Mouse (Mus musculus): ENCODE results near the gene Lpp. TPM values are rescaled to one million over a fixed set of nuclear protein-coding genes. Genes with fewer than 3 reads are reported as not detected.
"Not testable (repeated sequence)": the region's sequence is repeated elsewhere in the genome, so short reads cannot be mapped to it uniquely, and the experiment has no call there.

Lpp gene
- polyA plus RNA-seq, 1 experiment from 2014 or later: 46.6 TPM

- 64% methylated on average over 2 of the region's 2 CpGs for WGBS
Measured at GRCm38 (mm10) chr16:25021743-25022359, 628.5 kb downstream of the Lpp start.

DNA sequence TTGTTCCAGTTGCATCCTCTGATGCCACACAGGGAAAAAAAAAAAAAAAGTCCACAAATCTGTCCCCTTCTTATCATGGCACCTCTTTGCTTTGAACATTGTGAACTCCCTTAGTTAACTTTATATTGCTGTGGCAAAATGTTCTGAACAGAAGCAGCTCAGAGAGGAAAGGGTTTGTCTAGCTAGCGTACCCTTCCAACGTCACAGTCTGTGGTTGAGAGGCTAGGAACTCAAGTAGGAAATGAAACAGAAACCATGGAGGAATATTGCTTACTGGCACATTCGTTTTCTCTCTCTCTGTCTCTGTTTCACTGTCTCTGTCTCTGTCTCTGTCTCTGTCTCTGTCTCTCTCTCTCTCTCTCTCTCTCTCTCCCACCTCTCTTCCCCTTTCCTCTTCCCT lies 631.3 kb downstream of the Lpp start:
- Histone ChIP-seq H3K4me2 (ENCODE audit: low read length) (no peak overlapping the region), H3K4me3 (ENCODE audit: control insufficient read depth in 1 of 2, insufficient read depth in 1 of 2, low read depth in 1 of 2, low read length in 2 of 2) (no peak overlapping the region), H3K27ac (replicated peaks in 1 of 2; ENCODE audit: control insufficient read depth in 1 of 2, insufficient read depth in 1 of 2, low read depth in 2 of 2, low read length in 2 of 2) (no peak overlapping the region), H3K9me3 (ENCODE audit: control insufficient read depth, low read length) (no peaks in the 10 kb centered on the region), H3K36me3 (ENCODE audit: control insufficient read depth, insufficient read depth, low read length) (no peaks in the 10 kb centered on the region), H3K27me3 (ENCODE audit: control insufficient read depth, insufficient read depth, low read length) (peaks cover 6% of the 10 kb centered on the region; the same call in 1 of the 2 replicates), H3K4me1 (ENCODE audit: control insufficient read depth in 2 of 2, insufficient read depth in 2 of 2, low read length in 2 of 2) (peaks cover 6 to 11% of the 10 kb centered on the region in 2 experiments), H3K9ac (ENCODE audit: low read length) (no peak overlapping the region)
- WGBS: 87% methylated on average over 3 of the region's 3 CpGs
- ATAC-seq (ENCODE audit: insufficient number of reproducible peaks, insufficient read depth, low FRiP score, low read depth): no peak

More at GRCm38 (mm10) chr16:25021743-25022359, 628.5 kb downstream of the Lpp start:
- not testable (repeated sequence) for H3K27ac ChIP-seq (replicated peaks in 1 of 2; ENCODE audit: control insufficient read depth in 1 of 2, insufficient read depth in 1 of 2, low read depth in 2 of 2, low read length in 2 of 2); H3K9me3 ChIP-seq (ENCODE audit: control insufficient read depth, low read length); H3K4me2 ChIP-seq (ENCODE audit: low read length); H3K9ac ChIP-seq (ENCODE audit: low read length); H3K4me1 ChIP-seq (ENCODE audit: control insufficient read depth in 2 of 2, insufficient read depth in 2 of 2, low read length in 2 of 2); H3K27me3 ChIP-seq (ENCODE audit: control insufficient read depth, insufficient read depth, low read length); H3K4me3 ChIP-seq (ENCODE audit: control insufficient read depth in 1 of 2, insufficient read depth in 1 of 2, low read depth in 1 of 2, low read length in 2 of 2); ATAC-seq (ENCODE audit: insufficient number of reproducible peaks, insufficient read depth, low FRiP score, low read depth); H3K36me3 ChIP-seq (ENCODE audit: control insufficient read depth, insufficient read depth, low read length)

DNA sequence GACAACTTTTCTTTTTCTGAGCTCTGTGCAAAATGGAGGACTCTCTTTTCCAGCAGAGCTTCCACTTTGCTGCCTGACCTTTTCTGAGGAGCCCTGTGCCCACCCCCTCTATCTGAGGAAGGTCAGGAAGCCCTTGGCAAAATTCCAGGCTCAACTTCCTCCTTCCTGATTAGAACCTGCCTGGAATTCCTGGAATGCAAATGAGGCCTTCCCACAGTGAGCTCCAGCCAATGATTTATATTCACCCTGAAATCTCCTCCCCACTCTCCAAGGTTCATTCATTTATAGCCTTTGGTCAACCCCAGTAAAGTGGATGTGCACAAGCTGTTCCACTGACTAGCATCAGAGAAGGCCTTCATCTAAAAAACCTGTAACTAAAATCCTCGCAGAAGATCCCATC lies 632.9 kb downstream of the Lpp start:
- Histone ChIP-seq H3K9me3 (ENCODE audit: control insufficient read depth, low read length) (no peaks in the 10 kb centered on the region), H3K36me3 (ENCODE audit: control insufficient read depth, insufficient read depth, low read length) (no peaks in the 10 kb centered on the region), H3K4me1 (ENCODE audit: control insufficient read depth in 2 of 2, insufficient read depth in 2 of 2, low read length in 2 of 2) (peaks cover 6 to 11% of the 10 kb centered on the region in 2 experiments), H3K4me3 (ENCODE audit: control insufficient read depth in 1 of 2, insufficient read depth in 1 of 2, low read depth in 1 of 2, low read length in 2 of 2) (no peak overlapping the region), H3K4me2 (ENCODE audit: low read length) (no peak overlapping the region), H3K27ac (replicated peaks in 1 of 2; ENCODE audit: control insufficient read depth in 1 of 2, insufficient read depth in 1 of 2, low read depth in 2 of 2, low read length in 2 of 2) (no peak overlapping the region), H3K27me3 (ENCODE audit: control insufficient read depth, insufficient read depth, low read length) (peaks cover 5% of the 10 kb centered on the region; the same call in 1 of the 2 replicates), H3K9ac (ENCODE audit: low read length) (no peak overlapping the region)
- ATAC-seq (ENCODE audit: insufficient number of reproducible peaks, insufficient read depth, low FRiP score, low read depth): peak; percentile 56; the same call in 1 of the 2 replicates
- 77% methylated on average over 1 of the region's 1 CpGs for WGBS

DNA sequence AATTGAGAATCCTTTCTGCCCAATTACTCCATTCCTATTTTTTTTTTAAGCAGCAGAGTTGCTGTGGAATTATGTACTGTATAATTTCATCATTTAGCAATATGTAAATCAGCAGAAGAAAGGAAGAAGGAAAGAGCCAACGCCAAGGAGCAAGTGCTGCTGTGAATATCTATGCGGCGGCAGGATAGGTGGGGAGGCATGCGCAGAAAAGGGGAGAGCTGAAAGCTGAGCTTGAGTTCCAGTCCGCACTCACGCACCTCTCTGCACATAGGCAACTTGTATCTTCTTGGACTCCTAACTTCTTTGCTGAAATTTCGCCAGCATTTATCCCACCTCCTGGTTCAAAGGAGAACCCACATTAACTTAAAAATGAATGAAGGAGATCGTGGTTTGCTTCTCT lies 636.2 kb downstream of the Lpp start:
- H3K36me3 ChIP-seq (ENCODE audit: control insufficient read depth, insufficient read depth, low read length): no peaks in the 10 kb centered on the region
- H3K27me3 ChIP-seq (ENCODE audit: control insufficient read depth, insufficient read depth, low read length): peaks cover 7% of the 10 kb centered on the region; the same call in 1 of the 2 replicates
- H3K4me2 ChIP-seq (ENCODE audit: low read length): no peak overlapping the region
- no peak for ATAC-seq (ENCODE audit: insufficient number of reproducible peaks, insufficient read depth, low FRiP score, low read depth)
- H3K4me1 ChIP-seq (ENCODE audit: control insufficient read depth in 2 of 2, insufficient read depth in 2 of 2, low read length in 2 of 2): peaks cover 6 to 11% of the 10 kb centered on the region in 2 experiments
- H3K27ac ChIP-seq (replicated peaks in 1 of 2; ENCODE audit: control insufficient read depth in 1 of 2, insufficient read depth in 1 of 2, low read depth in 2 of 2, low read length in 2 of 2): no peak overlapping the region
- WGBS: 80% methylated on average over 8 of the region's 8 CpGs
- no peak overlapping the region for H3K4me3 ChIP-seq (ENCODE audit: control insufficient read depth in 1 of 2, insufficient read depth in 1 of 2, low read depth in 1 of 2, low read length in 2 of 2)
- H3K9ac ChIP-seq (ENCODE audit: low read length): no peak overlapping the region
- 0 out of 2 replicates have a peak, but pooled peaks cover 4% of the 10 kb centered on the region for H3K9me3 ChIP-seq (ENCODE audit: control insufficient read depth, low read length)

DNA sequence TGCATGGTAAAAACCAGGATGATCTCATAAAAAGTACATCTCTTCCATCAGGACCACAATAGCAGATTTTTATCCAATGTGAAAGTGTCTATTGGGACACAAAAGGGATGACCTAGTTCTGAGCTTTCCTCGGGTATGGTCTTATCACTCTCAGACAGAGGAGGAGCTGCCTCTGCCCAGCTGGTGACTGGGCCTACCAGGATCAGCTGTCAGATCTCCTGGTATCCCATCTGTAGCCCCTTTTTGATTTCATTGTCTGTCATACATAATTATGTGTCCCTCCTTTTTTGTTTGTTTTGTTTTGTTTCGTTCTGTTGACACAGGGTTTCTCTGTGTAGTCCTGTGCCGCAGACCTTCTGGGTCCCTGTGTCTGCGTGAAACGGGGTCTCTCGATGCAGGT lies 644.1 kb downstream of the Lpp start:
- ATAC-seq (ENCODE audit: insufficient number of reproducible peaks, insufficient read depth, low FRiP score, low read depth): no peak
- H3K4me1 ChIP-seq (ENCODE audit: control insufficient read depth in 2 of 2, insufficient read depth in 2 of 2, low read length in 2 of 2): peaks cover 12 to 15% of the 10 kb centered on the region in 2 experiments
- WGBS: 76% methylated on average over 6 of the region's 6 CpGs

DNA sequence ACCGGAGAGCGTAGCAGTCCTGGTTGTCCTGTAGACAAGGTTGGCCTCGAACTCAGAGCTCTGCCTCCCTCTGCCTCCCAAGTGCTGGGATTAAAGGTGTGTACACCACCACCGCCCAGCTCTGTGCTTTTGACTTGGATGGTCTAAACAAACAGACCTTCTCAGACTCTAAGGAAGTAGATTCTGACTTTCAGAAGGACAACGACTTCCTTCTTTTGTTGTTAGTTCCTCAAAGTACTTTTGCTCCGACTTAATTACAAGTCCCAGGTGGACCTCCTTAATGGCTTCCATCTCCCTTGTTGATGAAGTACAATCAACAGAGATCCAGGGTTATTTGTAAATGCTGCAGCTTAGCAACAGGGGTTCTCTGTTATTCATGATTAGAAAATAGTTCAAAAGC lies 645.2 kb downstream of the Lpp start:
- WGBS: 85% methylated on average over 6 of the region's 6 CpGs
- Histone ChIP-seq H3K9me3 (ENCODE audit: control insufficient read depth, low read length) (0 out of 2 replicates have a peak, but pooled peaks cover 2% of the 10 kb centered on the region), H3K4me2 (ENCODE audit: low read length) (no peak overlapping the region)

More for the DNA sequence above, 644.1 kb downstream of the Lpp start:
- Histone ChIP-seq H3K4me3 (ENCODE audit: control insufficient read depth in 1 of 2, insufficient read depth in 1 of 2, low read depth in 1 of 2, low read length in 2 of 2) (no peak overlapping the region), H3K9ac (ENCODE audit: low read length) (no peak overlapping the region), H3K27ac (replicated peaks in 1 of 2; ENCODE audit: control insufficient read depth in 1 of 2, insufficient read depth in 1 of 2, low read depth in 2 of 2, low read length in 2 of 2) (no peak overlapping the region), H3K27me3 (ENCODE audit: control insufficient read depth, insufficient read depth, low read length) (no peaks in the 10 kb centered on the region), H3K36me3 (ENCODE audit: control insufficient read depth, insufficient read depth, low read length) (no peaks in the 10 kb centered on the region), H3K9me3 (ENCODE audit: control insufficient read depth, low read length) (0 out of 2 replicates have a peak, but pooled peaks cover 4% of the 10 kb centered on the region), H3K4me2 (ENCODE audit: low read length) (no peak overlapping the region)

DNA sequence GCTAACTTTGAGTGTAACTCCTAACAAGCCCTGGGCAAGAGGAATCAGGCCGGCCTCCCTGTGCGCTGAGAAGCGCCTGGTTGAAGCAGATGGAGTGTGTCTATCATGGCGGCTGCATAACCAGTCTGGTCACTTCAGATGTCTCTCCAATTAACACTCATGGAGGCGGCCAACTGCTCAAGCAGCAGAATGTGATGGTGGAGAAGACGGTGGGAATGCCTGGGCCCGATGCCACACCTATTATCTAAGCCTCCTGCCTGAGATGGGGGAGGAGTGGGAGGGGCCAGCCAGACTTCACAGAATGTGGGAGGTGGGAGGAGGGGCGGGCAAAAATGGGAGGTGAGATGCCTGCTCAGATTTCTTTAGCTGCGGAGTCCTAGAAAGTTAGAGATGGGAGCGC lies 646.6 kb downstream of the Lpp start:
- WGBS: 47% methylated on average over 10 of the region's 10 CpGs
- ATAC-seq (ENCODE audit: insufficient number of reproducible peaks, insufficient read depth, low FRiP score, low read depth): no peak
- Histone ChIP-seq H3K4me3 (ENCODE audit: control insufficient read depth in 1 of 2, insufficient read depth in 1 of 2, low read depth in 1 of 2, low read length in 2 of 2) (no peak overlapping the region), H3K27ac (replicated peaks in 1 of 2; ENCODE audit: control insufficient read depth in 1 of 2, insufficient read depth in 1 of 2, low read depth in 2 of 2, low read length in 2 of 2) (no peak overlapping the region), H3K9me3 (ENCODE audit: control insufficient read depth, low read length) (no peaks in the 10 kb centered on the region), H3K4me1 (ENCODE audit: control insufficient read depth in 2 of 2, insufficient read depth in 2 of 2, low read length in 2 of 2) (peaks cover 20 to 23% of the 10 kb centered on the region in 2 experiments), H3K9ac (ENCODE audit: low read length) (no peak overlapping the region), H3K4me2 (ENCODE audit: low read length) (no peak overlapping the region), H3K36me3 (ENCODE audit: control insufficient read depth, insufficient read depth, low read length) (no peaks in the 10 kb centered on the region), H3K27me3 (ENCODE audit: control insufficient read depth, insufficient read depth, low read length) (no peaks in the 10 kb centered on the region)

More for the DNA sequence above, 645.2 kb downstream of the Lpp start:
- H3K27ac ChIP-seq (replicated peaks in 1 of 2; ENCODE audit: control insufficient read depth in 1 of 2, insufficient read depth in 1 of 2, low read depth in 2 of 2, low read length in 2 of 2): no peak overlapping the region
- no peak for ATAC-seq (ENCODE audit: insufficient number of reproducible peaks, insufficient read depth, low FRiP score, low read depth)
- no peak overlapping the region for H3K4me3 ChIP-seq (ENCODE audit: control insufficient read depth in 1 of 2, insufficient read depth in 1 of 2, low read depth in 1 of 2, low read length in 2 of 2)
- no peaks in the 10 kb centered on the region for H3K36me3 ChIP-seq (ENCODE audit: control insufficient read depth, insufficient read depth, low read length)
- no peaks in the 10 kb centered on the region for H3K27me3 ChIP-seq (ENCODE audit: control insufficient read depth, insufficient read depth, low read length)
- H3K9ac ChIP-seq (ENCODE audit: low read length): no peak overlapping the region
- H3K4me1 ChIP-seq (ENCODE audit: control insufficient read depth in 2 of 2, insufficient read depth in 2 of 2, low read length in 2 of 2): peaks cover 20 to 22% of the 10 kb centered on the region in 2 experiments

GRCm38 (mm10) chr16:25041165-25041564 lies 647.9 kb downstream of the Lpp start:
- Histone ChIP-seq H3K9me3 (ENCODE audit: control insufficient read depth, low read length) (no peaks in the 10 kb centered on the region), H3K4me2 (ENCODE audit: low read length) (no peak overlapping the region), H3K27ac (replicated peaks in 1 of 2; ENCODE audit: control insufficient read depth in 1 of 2, insufficient read depth in 1 of 2, low read depth in 2 of 2, low read length in 2 of 2) (peak overlapping the region in 1 of 2 experiments; percentile 73; a peak in 1 of 4 replicates), H3K9ac (ENCODE audit: low read length) (no peak overlapping the region), H3K4me3 (ENCODE audit: control insufficient read depth in 1 of 2, insufficient read depth in 1 of 2, low read depth in 1 of 2, low read length in 2 of 2) (no peak overlapping the region), H3K36me3 (ENCODE audit: control insufficient read depth, insufficient read depth, low read length) (no peaks in the 10 kb centered on the region), H3K27me3 (ENCODE audit: control insufficient read depth, insufficient read depth, low read length) (no peaks in the 10 kb centered on the region), H3K4me1 (ENCODE audit: control insufficient read depth in 2 of 2, insufficient read depth in 2 of 2, low read length in 2 of 2) (peaks cover 20 to 27% of the 10 kb centered on the region in 2 experiments)
- no peak for ATAC-seq (ENCODE audit: insufficient number of reproducible peaks, insufficient read depth, low FRiP score, low read depth)
- WGBS: 88% methylated on average over 8 of the region's 8 CpGs

Data from heart, embryonic 14.5 days (tissue).